Mouse (Mus musculus): ENCODE measurements around the gene Il4i1. TPM values are rescaled to one million over a fixed set of nuclear protein-coding genes. Genes with fewer than 3 reads are reported as not detected.

The Il4i1 gene
- polyA plus RNA-seq, 1 experiment from 2014 or later = 3.0 TPM

- no peaks in the 10 kb centered on the region for H3K27me3 ChIP-seq (ENCODE audit: control insufficient read depth, insufficient read depth, low read length)
- WGBS = 81% methylated on average over 9 of the region's 9 CpGs
- no peak overlapping the region for H3K4me2 ChIP-seq (replicated peaks; ENCODE audit: low read depth, low read length)
- peaks cover 6% of the 10 kb centered on the region; the same call in 1 of the 2 replicates for H3K36me3 ChIP-seq (ENCODE audit: control insufficient read depth, insufficient read depth, low read length)
- H3K27ac ChIP-seq (ENCODE audit: low read length) = no peak overlapping the region
- no peak for ATAC-seq (ENCODE audit: insufficient number of reproducible peaks, insufficient read depth, low FRiP score, low read depth)
- no peak overlapping the region for H3K9ac ChIP-seq (replicated peaks; ENCODE audit: low read depth, low read length)
- peaks cover 10% of the 10 kb centered on the region; the same call in 1 of the 2 replicates for H3K4me1 ChIP-seq (ENCODE audit: control insufficient read depth, insufficient read depth, low read length)
- H3K9me3 ChIP-seq (ENCODE audit: control insufficient read depth, low read depth, low read length) = no peaks in the 10 kb centered on the region
- no peak overlapping the region for H3K4me3 ChIP-seq (ENCODE audit: low read depth, low read length)
Measured at GRCm38 (mm10) chr7:44836423-44837053, 20.4 kb downstream of the Il4i1 start.

GRCm38 (mm10) chr7:44838073-44838472 lies 21.9 kb downstream of the Il4i1 start:
- WGBS = 84% methylated on average over 6 of the region's 6 CpGs
- peaks cover 13% of the 10 kb centered on the region for H3K36me3 ChIP-seq (ENCODE audit: control insufficient read depth, insufficient read depth, low read length)
- peaks cover 10% of the 10 kb centered on the region; the same call in 1 of the 2 replicates for H3K4me1 ChIP-seq (ENCODE audit: control insufficient read depth, insufficient read depth, low read length)
- H3K4me3 ChIP-seq (ENCODE audit: low read depth, low read length) = no peak overlapping the region
- no peak overlapping the region for H3K4me2 ChIP-seq (replicated peaks; ENCODE audit: low read depth, low read length)
- H3K9me3 ChIP-seq (ENCODE audit: control insufficient read depth, low read depth, low read length) = no peaks in the 10 kb centered on the region
- no peaks in the 10 kb centered on the region for H3K27me3 ChIP-seq (ENCODE audit: control insufficient read depth, insufficient read depth, low read length)
- no peak overlapping the region for H3K9ac ChIP-seq (replicated peaks; ENCODE audit: low read depth, low read length)
- H3K27ac ChIP-seq (ENCODE audit: low read length) = no peak overlapping the region
- no peak for ATAC-seq (ENCODE audit: insufficient number of reproducible peaks, insufficient read depth, low FRiP score, low read depth)

- H3K9ac ChIP-seq (replicated peaks; ENCODE audit: low read depth, low read length) = no peak overlapping the region
- no peaks in the 10 kb centered on the region for H3K27me3 ChIP-seq (ENCODE audit: control insufficient read depth, insufficient read depth, low read length)
- H3K9me3 ChIP-seq (ENCODE audit: control insufficient read depth, low read depth, low read length) = no peaks in the 10 kb centered on the region
- peak overlapping the region; percentile 28 for H3K4me3 ChIP-seq (ENCODE audit: low read depth, low read length)
- H3K4me1 ChIP-seq (ENCODE audit: control insufficient read depth, insufficient read depth, low read length) = peaks cover 10% of the 10 kb centered on the region; the same call in 1 of the 2 replicates
- ATAC-seq (ENCODE audit: insufficient number of reproducible peaks, insufficient read depth, low FRiP score, low read depth) = no peak
- peak overlapping the region; percentile 44 for H3K4me2 ChIP-seq (replicated peaks; ENCODE audit: low read depth, low read length)
- WGBS = 32% methylated on average over 11 of the region's 11 CpGs
- peaks cover 24% of the 10 kb centered on the region for H3K36me3 ChIP-seq (ENCODE audit: control insufficient read depth, insufficient read depth, low read length)
- no peak overlapping the region for H3K27ac ChIP-seq (ENCODE audit: low read length)
Measured at GRCm38 (mm10) chr7:44839171-44839490, 22.9 kb downstream of the Il4i1 start.

- H3K4me2 ChIP-seq (replicated peaks; ENCODE audit: low read depth, low read length) = peak overlapping the region; percentile 44
- WGBS = 2% methylated on average over 57 of the region's 58 CpGs
- peaks cover 28% of the 10 kb centered on the region for H3K36me3 ChIP-seq (ENCODE audit: control insufficient read depth, insufficient read depth, low read length)
- no peak overlapping the region; the same call in 1 of the 2 replicates for H3K9ac ChIP-seq (replicated peaks; ENCODE audit: low read depth, low read length)
- peak overlapping the region; percentile 28 for H3K4me3 ChIP-seq (ENCODE audit: low read depth, low read length)
- peak; percentile 60 for ATAC-seq (ENCODE audit: insufficient number of reproducible peaks, insufficient read depth, low FRiP score, low read depth)
- no peaks in the 10 kb centered on the region for H3K9me3 ChIP-seq (ENCODE audit: control insufficient read depth, low read depth, low read length)
- H3K27ac ChIP-seq (ENCODE audit: low read length) = no peak overlapping the region
- peaks cover 10% of the 10 kb centered on the region; the same call in 1 of the 2 replicates for H3K4me1 ChIP-seq (ENCODE audit: control insufficient read depth, insufficient read depth, low read length)
- no peaks in the 10 kb centered on the region for H3K27me3 ChIP-seq (ENCODE audit: control insufficient read depth, insufficient read depth, low read length)
Measured at GRCm38 (mm10) chr7:44839491-44840191, 23.5 kb downstream of the Il4i1 start.

GRCm38 (mm10) chr7:44840426-44840825 lies 24.2 kb downstream of the Il4i1 start:
- no peaks in the 10 kb centered on the region for H3K9me3 ChIP-seq (ENCODE audit: control insufficient read depth, low read depth, low read length)
- peaks cover 36% of the 10 kb centered on the region for H3K36me3 ChIP-seq (ENCODE audit: control insufficient read depth, insufficient read depth, low read length)
- WGBS = 57% methylated on average over 14 of the region's 14 CpGs
- no peaks in the 10 kb centered on the region for H3K27me3 ChIP-seq (ENCODE audit: control insufficient read depth, insufficient read depth, low read length)
- H3K4me2 ChIP-seq (replicated peaks; ENCODE audit: low read depth, low read length) = peak overlapping the region; percentile 44; the same call in 1 of the 2 replicates
- ATAC-seq (ENCODE audit: insufficient number of reproducible peaks, insufficient read depth, low FRiP score, low read depth) = no peak
- H3K27ac ChIP-seq (ENCODE audit: low read length) = no peak overlapping the region
- peaks cover 10% of the 10 kb centered on the region; the same call in 1 of the 2 replicates for H3K4me1 ChIP-seq (ENCODE audit: control insufficient read depth, insufficient read depth, low read length)
- H3K9ac ChIP-seq (replicated peaks; ENCODE audit: low read depth, low read length) = no peak overlapping the region
- no peak overlapping the region for H3K4me3 ChIP-seq (ENCODE audit: low read depth, low read length)

GRCm38 (mm10) chr7:44841825-44842463 lies 25.8 kb downstream of the Il4i1 start:
- Histone ChIP-seq H3K27me3 (ENCODE audit: control insufficient read depth, insufficient read depth, low read length) (no peaks in the 10 kb centered on the region), H3K4me3 (ENCODE audit: low read depth, low read length) (no peak overlapping the region), H3K4me2 (replicated peaks; ENCODE audit: low read depth, low read length) (no peak overlapping the region), H3K27ac (ENCODE audit: low read length) (no peak overlapping the region), H3K9me3 (ENCODE audit: control insufficient read depth, low read depth, low read length) (no peaks in the 10 kb centered on the region), H3K9ac (replicated peaks; ENCODE audit: low read depth, low read length) (no peak overlapping the region), H3K36me3 (ENCODE audit: control insufficient read depth, insufficient read depth, low read length) (peaks cover 50% of the 10 kb centered on the region), H3K4me1 (ENCODE audit: control insufficient read depth, insufficient read depth, low read length) (peaks cover 10% of the 10 kb centered on the region; the same call in 1 of the 2 replicates)
- WGBS = 93% methylated on average over 8 of the region's 8 CpGs
- no peak for ATAC-seq (ENCODE audit: insufficient number of reproducible peaks, insufficient read depth, low FRiP score, low read depth)

- Histone ChIP-seq H3K4me1 (ENCODE audit: control insufficient read depth, insufficient read depth, low read length) (peaks cover 9% of the 10 kb centered on the region; the same call in 1 of the 2 replicates), H3K4me2 (replicated peaks; ENCODE audit: low read depth, low read length) (no peak overlapping the region), H3K27me3 (ENCODE audit: control insufficient read depth, insufficient read depth, low read length) (no peaks in the 10 kb centered on the region), H3K4me3 (ENCODE audit: low read depth, low read length) (no peak overlapping the region), H3K9me3 (ENCODE audit: control insufficient read depth, low read depth, low read length) (no peaks in the 10 kb centered on the region), H3K9ac (replicated peaks; ENCODE audit: low read depth, low read length) (no peak overlapping the region), H3K27ac (ENCODE audit: low read length) (no peak overlapping the region), H3K36me3 (ENCODE audit: control insufficient read depth, insufficient read depth, low read length) (peaks cover 51% of the 10 kb centered on the region)
- 91% methylated on average over 10 of the region's 10 CpGs for WGBS
- ATAC-seq (ENCODE audit: insufficient number of reproducible peaks, insufficient read depth, low FRiP score, low read depth) = no peak
Measured at GRCm38 (mm10) chr7:44845006-44845405, 28.8 kb downstream of the Il4i1 start.

GRCm38 (mm10) chr7:44846804-44847203 lies 30.6 kb downstream of the Il4i1 start:
- H3K36me3 ChIP-seq (ENCODE audit: control insufficient read depth, insufficient read depth, low read length) = peaks cover 50% of the 10 kb centered on the region
- H3K27me3 ChIP-seq (ENCODE audit: control insufficient read depth, insufficient read depth, low read length) = no peaks in the 10 kb centered on the region
- H3K4me1 ChIP-seq (ENCODE audit: control insufficient read depth, insufficient read depth, low read length) = peaks cover 18% of the 10 kb centered on the region
- no peak for ATAC-seq (ENCODE audit: insufficient number of reproducible peaks, insufficient read depth, low FRiP score, low read depth)
- no peak overlapping the region for H3K27ac ChIP-seq (ENCODE audit: low read length)
- 91% methylated on average over 7 of the region's 7 CpGs for WGBS
- H3K9me3 ChIP-seq (ENCODE audit: control insufficient read depth, low read depth, low read length) = no peaks in the 10 kb centered on the region
- no peak overlapping the region for H3K4me2 ChIP-seq (replicated peaks; ENCODE audit: low read depth, low read length)
- H3K4me3 ChIP-seq (ENCODE audit: low read depth, low read length) = no peak overlapping the region
- H3K9ac ChIP-seq (replicated peaks; ENCODE audit: low read depth, low read length) = no peak overlapping the region
